Mouse (Mus musculus): Measurements from ENCODE around the gene Lrig1.

DNA sequence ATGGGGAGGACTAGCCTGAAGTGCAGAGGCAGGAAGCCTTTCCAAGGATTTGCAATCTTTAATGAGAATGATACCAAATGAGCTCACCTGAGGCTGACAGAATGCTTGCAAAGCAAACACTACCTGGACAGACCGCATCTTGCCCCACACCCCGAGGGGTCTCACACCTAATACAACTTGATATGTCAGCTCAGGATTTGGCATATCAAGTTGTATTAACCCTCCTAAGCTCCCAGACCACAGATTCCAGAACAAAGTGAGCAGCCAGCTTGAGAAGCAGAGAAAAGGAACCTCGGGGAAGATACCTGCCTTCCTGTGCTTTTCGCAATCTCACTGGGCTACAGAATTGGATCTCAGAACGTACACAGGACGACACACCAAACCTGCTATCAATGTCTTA lies 53.1 kb downstream of the Lrig1 start:
- TF ChIP-seq ZC3H11A (IDR thresholded peaks at IDR 0.05; ENCODE audit: borderline replicate concordance, low read depth, low read length) (no peak), MAFK (IDR thresholded peaks at IDR 0.05; ENCODE audit: insufficient read depth, low read depth, low read length) (no peak), ZNF384 (IDR thresholded peaks at IDR 0.05; ENCODE audit: low read depth, low read length) (no peak), HCFC1 (IDR thresholded peaks at IDR 0.05; ENCODE audit: borderline replicate concordance, insufficient read depth, low read length) (no peak)

All from ES-E14 (cell line).